Mouse (Mus musculus): ENCODE data around the gene Asb18.

Asb18 gene

GRCm38 (mm10) chr1:89902641-89903040, 111.8 kb downstream of the Asb18 start:
- DNase-seq (ENCODE audit: extremely low read depth, low read depth, low spot score): no peak

- no peak for DNase-seq (ENCODE audit: extremely low read depth, low read depth, low spot score)
Observed at GRCm38 (mm10) chr1:89902236-89902635, 112.2 kb downstream of the Asb18 start.

DNA sequence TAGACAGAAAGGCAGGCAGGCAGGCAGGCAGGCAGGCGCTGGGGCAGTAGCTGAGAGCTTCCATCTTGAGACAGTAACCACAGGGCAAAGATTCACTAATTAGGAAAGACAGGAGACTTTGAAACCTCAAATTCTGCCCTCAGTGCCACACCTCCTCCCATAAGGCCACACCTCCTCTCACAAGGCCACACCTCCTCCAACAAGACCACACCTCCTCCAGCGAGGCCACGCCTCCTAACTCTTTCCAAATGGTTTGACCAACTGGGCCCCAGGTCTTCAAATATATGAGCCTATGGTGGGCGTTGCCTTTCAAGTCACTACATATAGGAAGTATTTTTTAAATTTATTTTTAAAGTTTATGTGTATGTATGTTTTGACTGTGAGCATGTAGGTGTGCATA, 113.1 kb downstream of the Asb18 start:
- no peak for DNase-seq (ENCODE audit: extremely low read depth, low read depth, low spot score)

Data from fat pad, adult 2 months (tissue).